Mouse (Mus musculus) lung, embryonic 14.5 days (tissue): ENCODE measurements at regions not wholly inside any gene's neighbourhood (a gene's known extent, or its start where the extent isn't known, plus 50 kb on each side); places are given as distances from the start of the nearest gene placed in this dataset.

Experiments used
- ATAC-seq: fragments of 200-750 bp; cut with Nextera tagmentation; 2 replicates; pipeline ENCODE4 v1.8.0; 2017; ENCODE audit warnings: mild to moderate bottlenecking, moderate TSS enrichment, moderate library complexity; ENCODE audit not compliant: insufficient read depth
- DNase-seq: peaks from one replicate; pipeline ENCODE4 v3.0.0-alpha.2; 2015
- H3K27ac ChIP-seq: fragments of 300-500 bp; sonication (generic); 2 replicates; pipeline ENCODE4 v1.5.1; 2014; ENCODE audit warnings: low read depth, mild to moderate bottlenecking, moderate library complexity
- H3K27me3 ChIP-seq: fragments of 300-500 bp; sonication (generic); 2 replicates; pipeline ENCODE4 v1.6.1; 2014; ENCODE audit warnings: low read length, control low read depth; ENCODE audit not compliant: insufficient read depth
- H3K36me3 ChIP-seq: fragments of 300-500 bp; sonication (generic); 2 replicates; pipeline ENCODE4 v1.6.1; 2014; ENCODE audit warnings: control low read depth; ENCODE audit not compliant: insufficient read depth
- H3K4me1 ChIP-seq: fragments of 300-500 bp; sonication (generic); 2 replicates; pipeline ENCODE4 v1.6.1; 2014; ENCODE audit warnings: antibody characterized with exemption, control low read depth; ENCODE audit not compliant: insufficient read depth
- H3K4me2 ChIP-seq: fragments of 300-500 bp; sonication (generic); 2 replicates; pipeline ENCODE4 v1.6.1; 2014; ENCODE audit warnings: mild to moderate bottlenecking
- H3K4me3 ChIP-seq: fragments of 300-500 bp; sonication (generic); 2 replicates; pipeline ENCODE4 v1.5.1; 2014; ENCODE audit warnings: low read depth, low read length
- H3K9ac ChIP-seq: fragments of 300-500 bp; sonication (generic); 2 replicates; pipeline ENCODE4 v1.6.1; 2014
- H3K9me3 ChIP-seq: fragments of 300-500 bp; sonication (generic); 2 replicates; pipeline ENCODE4 v1.6.1; 2016; ENCODE audit warnings: low read depth, low read length, control low read depth
- CTCF ChIP-seq: IDR thresholded peaks from 2 replicates; pipeline ENCODE4 v1.5.1; 2016; ENCODE audit warnings: antibody characterized with exemption, low read depth
- WGBS: fragments of 180-500 bp; shearing (Covaris S2); extraction: QIAGEN DNeasy Blood & Tissue Kit; methylation state at CpG from one replicate; pipeline ENCODE4 v1.1.7; 2014; 5-methylcytosine and 5-hydroxymethylcytosine counted together

- Histone ChIP-seq H3K4me1 (0 out of 2 replicates have a peak, but pooled peaks cover 11% of the 10 kb centered on the region), H3K4me2 (peak overlapping the region; percentile 51), H3K9ac (no peak overlapping the region), H3K9me3 (no peaks in the 10 kb centered on the region), H3K27me3 (no peaks in the 10 kb centered on the region), H3K4me3 (no peak overlapping the region), H3K27ac (peak overlapping the region; percentile 81), H3K36me3 (no peaks in the 10 kb centered on the region)
- no peak for TF ChIP-seq CTCF
- DNase-seq (peak; percentile 24), ATAC-seq (no peak)
- 55% methylated on average over 19 of the region's 19 CpGs for WGBS
Measured at GRCm38 (mm10) chr14:105426597-105427334, 168.4 kb downstream of the Ndfip2 start.

GRCm38 (mm10) chr14:105417967-105418366 is 159.6 kb downstream of the Ndfip2 start:
- H3K9ac ChIP-seq: no peak overlapping the region
- H3K27me3 ChIP-seq: no peaks in the 10 kb centered on the region
- DNase-seq (peak; percentile 73), ATAC-seq (peak; percentile 68)
- H3K36me3 ChIP-seq: no peaks in the 10 kb centered on the region
- H3K4me2 ChIP-seq: no peak overlapping the region
- no peak for TF ChIP-seq CTCF
- no peaks in the 10 kb centered on the region for H3K9me3 ChIP-seq
- H3K4me1 ChIP-seq: no peaks in the 10 kb centered on the region
- H3K27ac ChIP-seq: 0 out of 2 replicates have a peak overlapping the region, but pooled peaks have one; percentile 12
- 34% methylated on average over 4 of the region's 4 CpGs for WGBS
- no peak overlapping the region for H3K4me3 ChIP-seq

GRCm38 (mm10) chr14:105417458-105417960 is 159.1 kb downstream of the Ndfip2 start:
- no peaks in the 10 kb centered on the region for H3K9me3 ChIP-seq
- WGBS: 47% methylated on average over 8 of the region's 8 CpGs
- DNase-seq (peak; percentile 60), ATAC-seq (peak; percentile 75)
- no peaks in the 10 kb centered on the region for H3K4me1 ChIP-seq
- H3K4me2 ChIP-seq: no peak overlapping the region
- no peak overlapping the region for H3K4me3 ChIP-seq
- no peaks in the 10 kb centered on the region for H3K36me3 ChIP-seq
- H3K27me3 ChIP-seq: no peaks in the 10 kb centered on the region
- TF ChIP-seq CTCF: no peak
- no peak overlapping the region for H3K9ac ChIP-seq
- H3K27ac ChIP-seq: peak overlapping the region; percentile 12; the same call in 1 of the 2 replicates

- Histone ChIP-seq H3K27me3 (no peaks in the 10 kb centered on the region), H3K9me3 (no peaks in the 10 kb centered on the region), H3K9ac (no peak overlapping the region), H3K27ac (no peak overlapping the region), H3K4me1 (no peaks in the 10 kb centered on the region), H3K4me2 (no peak overlapping the region), H3K36me3 (no peaks in the 10 kb centered on the region), H3K4me3 (no peak overlapping the region)
- TF ChIP-seq CTCF: no peak
- WGBS: 40% methylated on average over 7 of the region's 7 CpGs
- peak; percentile 68 for DNase-seq
- peak; percentile 76 for ATAC-seq
Measured at GRCm38 (mm10) chr14:105416964-105417363, 158.6 kb downstream of the Ndfip2 start.

GRCm38 (mm10) chr14:105404662-105405061 is 146.3 kb downstream of the Ndfip2 start:
- Histone ChIP-seq H3K36me3 (no peaks in the 10 kb centered on the region), H3K27ac (peak overlapping the region; percentile 58; the same call in 1 of the 2 replicates), H3K4me3 (no peak overlapping the region), H3K4me1 (no peaks in the 10 kb centered on the region), H3K9ac (no peak overlapping the region), H3K9me3 (no peaks in the 10 kb centered on the region), H3K4me2 (no peak overlapping the region), H3K27me3 (no peaks in the 10 kb centered on the region)
- DNase-seq: no peak
- TF ChIP-seq CTCF: no peak
- peak; percentile 29; the same call in 1 of the 2 replicates for ATAC-seq
- 66% methylated on average over 2 of the region's 2 CpGs for WGBS

- WGBS: 38% methylated on average over 6 of the region's 6 CpGs
- Histone ChIP-seq H3K9me3 (no peaks in the 10 kb centered on the region), H3K4me1 (no peaks in the 10 kb centered on the region), H3K9ac (no peak overlapping the region), H3K36me3 (no peaks in the 10 kb centered on the region), H3K27me3 (no peaks in the 10 kb centered on the region), H3K4me3 (no peak overlapping the region), H3K27ac (peak overlapping the region; percentile 58; the same call in 1 of the 2 replicates), H3K4me2 (no peak overlapping the region)
- DNase-seq (peak; percentile 84), ATAC-seq (peak; percentile 91)
- no peak for TF ChIP-seq CTCF
Measured at GRCm38 (mm10) chr14:105404241-105404640, 145.9 kb downstream of the Ndfip2 start.

GRCm38 (mm10) chr14:105403256-105403655 is 144.9 kb downstream of the Ndfip2 start:
- ATAC-seq: no peak
- H3K4me3 ChIP-seq: no peak overlapping the region
- no peak for TF ChIP-seq CTCF
- WGBS: 67% methylated on average over 9 of the region's 9 CpGs
- no peaks in the 10 kb centered on the region for H3K36me3 ChIP-seq
- H3K9me3 ChIP-seq: no peaks in the 10 kb centered on the region
- H3K9ac ChIP-seq: no peak overlapping the region
- no peak overlapping the region for H3K4me2 ChIP-seq
- H3K27me3 ChIP-seq: no peaks in the 10 kb centered on the region
- no peak overlapping the region for H3K27ac ChIP-seq
- DNase-seq: no peak
- H3K4me1 ChIP-seq: no peaks in the 10 kb centered on the region
